ENCODE assay signal across 22 mouse cellular contexts in the genomic region with DNA sequence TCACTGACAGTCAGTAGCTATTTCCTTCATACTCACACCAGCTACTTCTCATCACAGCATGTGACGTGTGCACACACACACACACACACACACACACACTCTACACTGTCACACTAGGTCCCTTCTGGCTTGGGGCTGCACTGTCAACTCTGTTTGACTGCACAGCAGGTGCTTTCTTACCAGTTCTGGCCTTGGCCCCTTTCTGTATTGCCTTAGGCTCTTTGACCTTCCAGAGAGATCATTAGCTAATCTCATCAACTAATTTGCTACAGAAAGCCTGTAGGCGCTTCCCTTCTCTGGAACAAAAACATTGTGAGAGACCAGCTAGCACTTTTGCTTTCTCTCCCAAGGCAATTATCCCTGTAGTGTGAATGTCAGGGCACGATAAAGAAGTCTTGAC.
A peak's percentile ranks its signal among the peaks of the same experiment; 100 is the strongest.
DNase-seq lines count a peak whose midpoint lies in the region; ATAC-seq lines count a peak whose summit lies in the region.
"Had no signal": no experiment of that assay in that cellular context is flagged by ENCODE, and none has a peak within 500 bp of the region (broad histone marks: within the 10 kb centered on the region; RNA-seq: fewer than 3 reads in every experiment).

No protein-coding gene starts in this region.

- 22% methylated on average over 3 of the region's 3 CpGs for WGBS in forebrain, embryonic 12.5 days
- WGBS in forebrain, embryonic 16.5 days = 20% methylated on average over 3 of the region's 3 CpGs
- WGBS in midbrain, embryonic 12.5 days = 28% methylated on average over 3 of the region's 3 CpGs
- WGBS in midbrain, embryonic 10.5 days = 47% methylated on average over 3 of the region's 3 CpGs

- H3K4me3 ChIP-seq in forebrain, embryonic 12.5 days (replicated peaks) = no peak overlapping the region
- no peak overlapping the region for H3K4me3 ChIP-seq in forebrain, embryonic 16.5 days (replicated peaks; ENCODE audit: low read length)
- H3K4me3 ChIP-seq in midbrain, embryonic 12.5 days = no peak overlapping the region
- H3K4me3 ChIP-seq in midbrain, embryonic 10.5 days = no peak overlapping the region
- H3K4me3 ChIP-seq: erythroblast, embryonic 14.5 days; heart, embryonic 13.5 days; kidney, embryonic 15.5 days; stomach, embryonic 15.5 days had no signal

- H3K27me3 ChIP-seq in forebrain, embryonic 12.5 days = 0 out of 2 replicates have a peak, but pooled peaks cover 3% of the 10 kb centered on the region
- no peaks in the 10 kb centered on the region for H3K27me3 ChIP-seq in forebrain, embryonic 16.5 days (replicated peaks; ENCODE audit: control insufficient read depth, insufficient read depth, low read length)
- H3K27me3 ChIP-seq in midbrain, embryonic 12.5 days = peaks cover 3% of the 10 kb centered on the region; the same call in 1 of the 2 replicates
- H3K27me3 ChIP-seq in midbrain, embryonic 10.5 days (ENCODE audit: low read depth, poor library complexity, severe bottlenecking) = peaks cover 22% of the 10 kb centered on the region
- H3K27me3 ChIP-seq: heart, embryonic 13.5 days; kidney, embryonic 15.5 days; stomach, embryonic 15.5 days had no signal

- no peak for DNase-seq in midbrain, embryonic 10.5 days (ENCODE audit: low spot score)
- peak; percentile 29 for DNase-seq in embryo, embryonic 9.5 days (ENCODE audit: extremely low spot score)
- peak; percentile 78 for DNase-seq in retina, postnatal 1 day
- DNase-seq in yolk sac, embryonic 10.5 days (ENCODE audit: low spot score) = no peak
- DNase-seq: adrenal gland, postnatal 10 days; cerebellum, adult 18-20 months; heart, postnatal 4 days; left cerebral cortex, postnatal 4 days; lung, embryonic 14.5 days; lung, postnatal 4 days; right cerebral cortex, postnatal 14 days; thymus, adult 2 months had no signal

- no peak overlapping the region for H3K9ac ChIP-seq in forebrain, embryonic 12.5 days
- H3K9ac ChIP-seq in forebrain, embryonic 16.5 days (replicated peaks; ENCODE audit: low read depth, low read length) = no peak overlapping the region
- no peak overlapping the region for H3K9ac ChIP-seq in midbrain, embryonic 12.5 days (replicated peaks)
- H3K9ac ChIP-seq: heart, embryonic 13.5 days; kidney, embryonic 15.5 days; lung, embryonic 14.5 days; stomach, embryonic 15.5 days had no signal

- H3K9me3 ChIP-seq in forebrain, embryonic 12.5 days = no peaks in the 10 kb centered on the region
- H3K9me3 ChIP-seq in forebrain, embryonic 16.5 days (ENCODE audit: control insufficient read depth, low read length) = no peaks in the 10 kb centered on the region
- no peaks in the 10 kb centered on the region for H3K9me3 ChIP-seq in midbrain, embryonic 12.5 days
- H3K9me3 ChIP-seq in midbrain, embryonic 10.5 days (replicated peaks) = no peaks in the 10 kb centered on the region
- H3K9me3 ChIP-seq: heart, embryonic 13.5 days; kidney, embryonic 15.5 days; stomach, embryonic 15.5 days had no signal

- no peak overlapping the region for H3K4me2 ChIP-seq in forebrain, embryonic 12.5 days
- no peak overlapping the region for H3K4me2 ChIP-seq in forebrain, embryonic 16.5 days (ENCODE audit: low read length)
- no peak overlapping the region for H3K4me2 ChIP-seq in midbrain, embryonic 12.5 days (replicated peaks)
- H3K4me2 ChIP-seq: heart, embryonic 13.5 days; kidney, embryonic 15.5 days; liver, embryonic 11.5 days; lung, embryonic 14.5 days; stomach, embryonic 15.5 days had no signal

- ATAC-seq in forebrain, embryonic 12.5 days (ENCODE audit: low FRiP score) = 0 out of 2 replicates have a peak, but pooled peaks have one; percentile 41
- no peak for ATAC-seq in forebrain, embryonic 16.5 days
- ATAC-seq in midbrain, embryonic 12.5 days (ENCODE audit: low FRiP score, low read depth) = peak; percentile 65; the same call in 1 of the 2 replicates
- ATAC-seq in erythroid progenitor cell, adult 5-6 weeks (replicated peaks; ENCODE audit: low FRiP score, poor library complexity, severe bottlenecking) = no peak
- ATAC-seq: inflammation-experienced regulatory T-cells, adult 6 months had no signal

- H3K4me1 ChIP-seq in forebrain, embryonic 12.5 days = peaks cover 19% of the 10 kb centered on the region
- H3K4me1 ChIP-seq in forebrain, embryonic 16.5 days (replicated peaks; ENCODE audit: control insufficient read depth, insufficient read depth, low read length) = no peaks in the 10 kb centered on the region
- peaks cover 18% of the 10 kb centered on the region for H3K4me1 ChIP-seq in midbrain, embryonic 12.5 days
- H3K4me1 ChIP-seq in midbrain, embryonic 10.5 days = peaks cover 29% of the 10 kb centered on the region
- H3K4me1 ChIP-seq: stomach, embryonic 15.5 days had no signal

- H3K36me3 ChIP-seq in forebrain, embryonic 12.5 days (replicated peaks) = no peaks in the 10 kb centered on the region
- no peaks in the 10 kb centered on the region for H3K36me3 ChIP-seq in forebrain, embryonic 16.5 days (ENCODE audit: control insufficient read depth, insufficient read depth)
- no peaks in the 10 kb centered on the region for H3K36me3 ChIP-seq in midbrain, embryonic 12.5 days
- no peaks in the 10 kb centered on the region for H3K36me3 ChIP-seq in midbrain, embryonic 10.5 days
- H3K36me3 ChIP-seq: heart, embryonic 13.5 days; kidney, embryonic 15.5 days; stomach, embryonic 15.5 days had no signal

- no peak overlapping the region for H3K27ac ChIP-seq in forebrain, embryonic 12.5 days
- H3K27ac ChIP-seq in forebrain, embryonic 16.5 days (ENCODE audit: low read length) = no peak overlapping the region
- no peak overlapping the region for H3K27ac ChIP-seq in midbrain, embryonic 12.5 days (replicated peaks)
- no peak overlapping the region for H3K27ac ChIP-seq in midbrain, embryonic 10.5 days (replicated peaks)
- H3K27ac ChIP-seq: heart, embryonic 13.5 days; kidney, embryonic 15.5 days; stomach, embryonic 15.5 days had no signal

Comparison
In these comparisons a context has a peak if more than half of its experiments do, and no peak if none do; other contexts are left out.
1. ATAC-seq: peak in forebrain, embryonic 12.5 days (single experiment) and midbrain, embryonic 12.5 days (single experiment); none in forebrain, embryonic 16.5 days (single experiment) and erythroid progenitor cell, adult 5-6 weeks (single experiment).
2. DNase-seq: peak in embryo, embryonic 9.5 days (single experiment) and retina, postnatal 1 day (single experiment); none in midbrain, embryonic 10.5 days (single experiment) and yolk sac, embryonic 10.5 days (single experiment).